Mouse (Mus musculus) liver, embryonic 14.5 days (tissue): ENCODE results near the gene Tpgs1. TPM values are rescaled to one million over a fixed set of nuclear protein-coding genes. Genes with fewer than 3 reads are reported as not detected.
A peak's percentile ranks its signal among the peaks of the same experiment; 100 is the strongest.

Source experiments
- ATAC-seq: fragments of 200-750 bp; cut with Nextera tagmentation; 2 replicates; pipeline ENCODE4 v1.8.0; 2017; ENCODE audit warnings: moderate number of reproducible peaks, mild to moderate bottlenecking, moderate library complexity; ENCODE audit not compliant: insufficient read depth
- DNase-seq, 3 experiments: peaks; one replicate each; pipeline ENCODE4 v3.0.0-alpha.2; 2012 to 2013; ENCODE audit warnings: low read depth in 3 of 3, low spot score in 3 of 3
- H3K27ac ChIP-seq: fragments of 300-500 bp; sonication (generic); 2 replicates; pipeline ENCODE4 v1.5.1; 2014; ENCODE audit warnings: moderate library complexity, mild to moderate bottlenecking, control low read depth, inconsistent platforms
- H3K27me3 ChIP-seq: fragments of 300-500 bp; sonication (generic); 2 replicates; pipeline ENCODE4 v1.6.1; 2014; ENCODE audit warnings: mild to moderate bottlenecking, low read length, moderate library complexity; ENCODE audit not compliant: control insufficient read depth, insufficient read depth
- H3K36me3 ChIP-seq: fragments of 300-500 bp; sonication (generic); replicated peaks from 2 replicates; pipeline ENCODE4 v1.6.1; 2014; ENCODE audit warnings: low read depth; ENCODE audit not compliant: control insufficient read depth, insufficient read depth
- H3K4me1 ChIP-seq, 2 experiments: fragments of 200-500 bp in 1 of 2; fragments of 300-500 bp in 1 of 2; sonication (generic) in 1 of 2; replicated peaks; 2 replicates each; pipeline ENCODE4 v1.6.1; 2012 to 2014; ENCODE audit warnings: antibody characterized with exemption in 1 of 2, inconsistent platforms in 1 of 2, low read length in 1 of 2; ENCODE audit not compliant: control insufficient read depth in 2 of 2, insufficient read depth in 2 of 2
- H3K4me2 ChIP-seq: fragments of 300-500 bp; sonication (generic); 2 replicates; pipeline ENCODE4 v1.6.1; 2014; ENCODE audit warnings: low read depth, mild to moderate bottlenecking, control low read depth, moderate library complexity
- H3K4me3 ChIP-seq, 2 experiments: fragments of 200-500 bp in 1 of 2; fragments of 300-500 bp in 1 of 2; sonication (generic) in 1 of 2; 2 replicates each; pipeline ENCODE4 v1.5.1; 2012 to 2014; ENCODE audit warnings: low read depth in 2 of 2, low read length in 2 of 2, mild to moderate bottlenecking in 2 of 2, control low read depth in 1 of 2, inconsistent platforms in 1 of 2, moderate library complexity in 1 of 2; ENCODE audit not compliant: insufficient read depth in 1 of 2
- H3K9ac ChIP-seq: fragments of 300-500 bp; sonication (generic); replicated peaks from 2 replicates; pipeline ENCODE4 v1.6.1; 2014; ENCODE audit warnings: mild to moderate bottlenecking, control low read depth, moderate library complexity
- H3K9me3 ChIP-seq: fragments of 300-500 bp; sonication (generic); 2 replicates; pipeline ENCODE4 v1.6.1; 2016; ENCODE audit warnings: low read length, mixed read lengths; ENCODE audit not compliant: control insufficient read depth
- CTCF ChIP-seq: IDR thresholded peaks from 2 replicates; pipeline ENCODE4 v1.5.1; 2016; ENCODE audit warnings: antibody characterized with exemption, low read depth, control low read depth
- EP300 ChIP-seq: IDR thresholded peaks from 2 replicates; pipeline ENCODE4 v1.6.1; 2016; ENCODE audit warnings: antibody characterized with exemption, low read depth
- WGBS: fragments of 180-500 bp; shearing (Covaris S2); extraction: QIAGEN DNeasy Blood & Tissue Kit; methylation state at CpG from one replicate; pipeline ENCODE4 v1.1.7; 2014; ENCODE audit not compliant: insufficient replicate concordance; 5-methylcytosine and 5-hydroxymethylcytosine counted together
- polyA plus RNA-seq, 2 experiments: library from polyadenylated mRNA; depleted of rRNA in 1 of 2; stranded (reverse) in 1 of 2; unstranded in 1 of 2; fragments of >200 nt; fragmentation: Nextera tagmentation in 1 of 2; extraction: Ambion mirVana in 1 of 2; gene quantifications; 2 replicates each; pipeline versions ENCODE4 v1.2.1 to v1.2.3; 2012 to 2014

Tpgs1 gene
- polyA plus RNA-seq, 2 experiments, result 14.3 to 25.7 TPM

DNA sequence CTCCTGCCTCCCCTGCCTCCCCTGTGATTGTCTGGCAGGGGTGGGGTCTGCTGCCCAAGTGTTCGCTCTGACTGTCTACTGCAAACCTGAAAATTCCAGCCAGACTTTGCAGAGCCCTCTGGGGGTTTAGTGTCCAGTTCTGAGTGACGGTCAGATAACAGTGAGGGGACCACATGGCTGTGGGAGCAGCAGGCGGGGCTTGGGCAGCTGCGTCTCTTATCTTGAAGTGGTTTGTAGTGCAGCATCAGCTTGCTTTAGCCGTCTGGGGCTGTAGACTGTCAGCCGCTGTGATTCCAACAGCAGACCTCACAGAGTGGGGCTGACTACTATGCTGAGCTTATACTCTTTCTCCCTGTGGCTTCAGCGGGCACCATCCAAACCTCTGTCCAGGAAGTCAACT, 40.1 kb downstream of the Tpgs1 start:
- H3K27me3 ChIP-seq, result no peaks in the 10 kb centered on the region
- H3K27ac ChIP-seq, result no peak overlapping the region
- no peak overlapping the region; the same call in 1 of the 2 replicates for H3K4me2 ChIP-seq
- H3K9me3 ChIP-seq, result no peaks in the 10 kb centered on the region
- ATAC-seq (no peak), DNase-seq (no peak)
- peaks cover 68% of the 10 kb centered on the region for H3K36me3 ChIP-seq
- 36% methylated on average over 7 of the region's 7 CpGs for WGBS
- no peak overlapping the region for H3K9ac ChIP-seq
- H3K4me1 ChIP-seq, result peaks cover 27 to 48% of the 10 kb centered on the region in 2 experiments
- TF ChIP-seq CTCF, result no peak
- TF ChIP-seq EP300, result no peak
- no peak overlapping the region for H3K4me3 ChIP-seq

DNA sequence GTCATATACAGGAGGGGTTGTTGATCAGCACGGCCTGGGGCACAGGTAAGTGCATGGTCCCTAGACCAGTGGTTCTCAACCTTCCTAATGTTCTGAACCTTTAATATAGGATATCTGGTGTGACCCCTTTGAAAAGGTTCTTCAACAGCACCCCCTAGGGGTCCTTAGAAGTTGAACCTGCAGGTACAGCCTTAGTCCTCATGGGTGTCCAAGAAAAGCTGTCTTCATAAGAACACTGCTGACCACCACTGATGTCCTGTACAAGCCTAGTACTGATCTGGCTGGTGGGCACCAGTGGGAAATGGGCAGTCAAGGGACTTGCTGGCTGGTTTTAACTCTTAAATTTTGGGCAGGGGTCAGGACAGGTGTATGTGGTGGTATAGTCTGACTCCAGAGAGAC, 42.9 kb downstream of the Tpgs1 start:
- ATAC-seq (peak; percentile 38), DNase-seq (peak; percentile 47 to 68 (median 55))
- TF ChIP-seq EP300 (no peak), CTCF (peak; percentile 52)
- 93% methylated on average over 1 of the region's 1 CpGs for WGBS
- Histone ChIP-seq H3K9ac (no peak overlapping the region), H3K9me3 (no peaks in the 10 kb centered on the region), H3K36me3 (peaks cover 59% of the 10 kb centered on the region), H3K4me2 (no peak overlapping the region; the same call in 1 of the 2 replicates), H3K27ac (peak overlapping the region; percentile 73), H3K4me1 (peaks cover 19 to 33% of the 10 kb centered on the region in 2 experiments), H3K4me3 (no peak overlapping the region), H3K27me3 (peaks cover 25% of the 10 kb centered on the region)

DNA sequence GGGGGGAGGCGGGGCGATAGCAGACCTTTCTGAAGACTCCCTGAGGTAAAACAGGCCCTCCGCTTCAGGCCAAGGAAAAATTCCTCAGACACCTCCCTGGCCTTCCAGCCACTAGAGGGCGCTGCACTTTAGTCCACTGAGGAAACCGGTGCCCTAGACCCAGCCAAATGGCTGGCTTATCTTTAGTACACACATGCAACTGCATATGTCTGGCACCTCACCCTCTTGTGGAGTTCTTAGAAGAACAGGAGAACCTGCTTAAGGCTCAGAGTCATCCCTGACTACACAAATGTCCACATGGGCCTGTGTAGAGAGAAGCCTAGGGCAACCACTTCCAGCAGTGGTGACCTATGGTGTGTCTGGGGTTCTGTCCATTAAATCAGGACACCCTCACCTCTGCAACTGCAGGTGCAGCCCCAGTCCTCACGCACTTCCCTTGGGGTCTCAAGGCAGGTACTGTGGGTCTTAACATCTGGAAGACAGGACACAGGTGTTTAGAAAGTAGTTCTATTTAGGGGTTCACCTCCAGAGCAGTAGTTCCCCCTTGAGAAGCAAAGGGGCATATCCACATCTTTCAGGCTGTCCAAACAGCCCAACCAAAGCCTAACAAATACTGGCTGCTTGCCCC, 43.4 kb downstream of the Tpgs1 start:
- Histone ChIP-seq H3K4me2 (peak overlapping the region; percentile 61), H3K36me3 (peaks cover 53% of the 10 kb centered on the region), H3K9ac (peak overlapping the region; percentile 61), H3K4me1 (peaks cover 13 to 27% of the 10 kb centered on the region in 2 experiments), H3K4me3 (peak overlapping the region in 1 of 2 experiments; percentile 5; a peak in 1 of 4 replicates), H3K27me3 (peaks cover 31% of the 10 kb centered on the region), H3K9me3 (no peaks in the 10 kb centered on the region), H3K27ac (peak overlapping the region; percentile 96)
- ATAC-seq (peak; percentile 90), DNase-seq (peak; percentile 92 to 94 (median 94))
- TF ChIP-seq CTCF, result peak; percentile 95
- TF ChIP-seq EP300, result peak; percentile 90
- 16% methylated on average over 4 of the region's 6 CpGs for WGBS

DNA sequence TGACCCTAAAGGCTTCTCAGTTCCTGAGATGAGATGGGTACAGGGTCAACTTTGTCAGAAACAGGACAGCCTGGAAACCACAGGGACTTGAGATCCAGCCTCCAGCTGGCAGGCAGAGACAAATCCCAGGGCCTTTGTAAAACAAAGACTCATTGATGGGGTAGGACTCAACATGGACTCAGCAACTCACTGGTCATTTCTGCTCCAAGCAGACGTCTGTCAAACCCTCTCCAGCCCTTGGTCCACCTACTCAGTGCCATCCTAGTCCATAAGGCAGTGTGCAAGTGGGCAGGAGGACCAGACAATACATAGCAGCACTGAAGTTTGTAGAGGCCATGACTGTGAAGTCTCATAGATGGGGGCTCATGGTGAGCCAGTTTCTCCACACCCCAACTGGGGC, 44.0 kb downstream of the Tpgs1 start:
- H3K4me1 ChIP-seq, result peaks cover 11 to 24% of the 10 kb centered on the region in 2 experiments

DNA sequence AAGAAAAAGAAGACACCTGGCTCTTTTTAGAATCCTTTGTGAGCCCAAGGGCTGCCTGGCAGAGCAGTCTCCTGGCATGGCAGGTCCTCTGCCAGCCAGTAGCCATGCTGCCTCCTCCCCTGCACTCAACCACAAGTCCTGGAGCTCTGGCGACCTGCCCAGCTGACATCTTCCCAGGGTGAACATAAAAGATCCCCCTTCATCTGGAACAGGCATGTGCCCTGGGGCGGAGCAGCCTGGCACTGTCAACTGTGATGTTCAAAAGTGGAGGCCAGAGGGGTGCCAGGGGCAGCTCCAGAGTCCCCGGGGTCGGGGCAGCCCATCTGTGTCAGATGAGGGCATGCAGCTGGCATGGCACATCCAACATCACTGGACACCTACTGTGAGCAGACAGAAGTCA, 45.8 kb downstream of the Tpgs1 start:
- no peak for DNase-seq
- Histone ChIP-seq H3K36me3 (peaks cover 29% of the 10 kb centered on the region), H3K9ac (no peak overlapping the region), H3K27me3 (peaks cover 45% of the 10 kb centered on the region), H3K4me2 (no peak overlapping the region), H3K4me3 (no peak overlapping the region), H3K9me3 (no peaks in the 10 kb centered on the region), H3K27ac (no peak overlapping the region), H3K4me1 (peaks cover 7 to 16% of the 10 kb centered on the region in 2 experiments)
- no peak for TF ChIP-seq EP300
- TF ChIP-seq CTCF, result no peak
- 47% methylated on average over 4 of the region's 4 CpGs for whole genome bisulfite sequencing
- no peak for ATAC-seq

More for the DNA sequence above, 44.0 kb downstream of the Tpgs1 start:
- H3K9ac ChIP-seq, result peak overlapping the region; percentile 61
- no peak overlapping the region; a peak in 1 of 4 replicates for H3K4me3 ChIP-seq
- H3K36me3 ChIP-seq, result peaks cover 47% of the 10 kb centered on the region
- H3K4me2 ChIP-seq, result peak overlapping the region; percentile 61
- no peak for TF ChIP-seq CTCF
- no peak for TF ChIP-seq EP300
- no peaks in the 10 kb centered on the region for H3K9me3 ChIP-seq
- DNase-seq (no peak), ATAC-seq (no peak)
- peak overlapping the region; percentile 96 for H3K27ac ChIP-seq
- 22% methylated on average over 1 of the region's 1 CpGs for WGBS
- peaks cover 37% of the 10 kb centered on the region for H3K27me3 ChIP-seq
